Mouse (Mus musculus) liver, postnatal 0 days (tissue): Measurements from ENCODE around the gene Zfp386. TPM values are rescaled to one million over a fixed set of nuclear protein-coding genes. Genes with fewer than 3 reads are reported as not detected.

ENCODE experiments used
- ATAC-seq: fragments of 200-750 bp; cut with Nextera tagmentation; 2 replicates; pipeline ENCODE4 v1.8.0; 2017; ENCODE audit warnings: mild to moderate bottlenecking, moderate library complexity
- DNase-seq: peaks from one replicate; pipeline ENCODE4 v3.0.0-alpha.2; 2016
- H3K27ac ChIP-seq: fragments of 300-500 bp; sonication (generic); 2 replicates; pipeline ENCODE4 v1.5.1; 2014; ENCODE audit warnings: antibody characterized with exemption, moderate library complexity, mild to moderate bottlenecking, low read depth
- H3K27me3 ChIP-seq: fragments of 300-500 bp; sonication (generic); 2 replicates; pipeline ENCODE4 v1.6.1; 2014; ENCODE audit warnings: low read length, control low read depth, mixed read lengths; ENCODE audit not compliant: insufficient read depth
- H3K36me3 ChIP-seq: fragments of 300-500 bp; sonication (generic); replicated peaks from 2 replicates; pipeline ENCODE4 v1.6.1; 2014; ENCODE audit warnings: mild to moderate bottlenecking, control low read depth, low read length, moderate library complexity, mixed read lengths; ENCODE audit not compliant: insufficient read depth
- H3K4me1 ChIP-seq: fragments of 300-500 bp; sonication (generic); 2 replicates; pipeline ENCODE4 v1.6.1; 2014; ENCODE audit warnings: antibody characterized with exemption, mild to moderate bottlenecking, control low read depth; ENCODE audit not compliant: insufficient read depth
- H3K4me2 ChIP-seq: fragments of 300-500 bp; sonication (generic); 2 replicates; pipeline ENCODE4 v1.6.1; 2014; ENCODE audit warnings: low read depth, mild to moderate bottlenecking, low read length, moderate library complexity, mixed read lengths
- H3K4me3 ChIP-seq: fragments of 300-500 bp; sonication (generic); 2 replicates; pipeline ENCODE4 v1.5.1; 2014; ENCODE audit warnings: low read depth, low read length
- H3K9ac ChIP-seq: fragments of 300-500 bp; sonication (generic); replicated peaks from 2 replicates; pipeline ENCODE4 v1.6.1; 2014; ENCODE audit warnings: mild to moderate bottlenecking, moderate library complexity
- H3K9me3 ChIP-seq: fragments of 300-500 bp; sonication (generic); 2 replicates; pipeline ENCODE4 v1.6.1; 2016; ENCODE audit warnings: mild to moderate bottlenecking, control low read depth, low read length, mixed read lengths
- CTCF ChIP-seq: sonication (generic); IDR thresholded peaks from 2 replicates; pipeline ENCODE4 v1.5.1; 2016; ENCODE audit warnings: antibody characterized with exemption, low read depth
- EP300 ChIP-seq: IDR thresholded peaks from 2 replicates; pipeline ENCODE4 v1.6.1; 2016; ENCODE audit warnings: antibody characterized with exemption, low read depth, mild to moderate bottlenecking
- WGBS: fragments of 180-500 bp; shearing (Covaris S2); extraction: QIAGEN DNeasy Blood & Tissue Kit; methylation state at CpG from one replicate; pipeline ENCODE4 v1.1.7; 2014; ENCODE audit not compliant: insufficient replicate concordance; 5-methylcytosine and 5-hydroxymethylcytosine counted together
- polyA plus RNA-seq: library from polyadenylated mRNA; unstranded; fragments of >200 nt; fragmentation: Nextera tagmentation; extraction: Ambion mirVana; gene quantifications from 2 replicates; pipeline ENCODE4 v1.2.1, GENCODE M21; 2015

Gene Zfp386
- polyA plus RNA-seq, 1 experiment from 2014 or later: 8.8 TPM

DNA sequence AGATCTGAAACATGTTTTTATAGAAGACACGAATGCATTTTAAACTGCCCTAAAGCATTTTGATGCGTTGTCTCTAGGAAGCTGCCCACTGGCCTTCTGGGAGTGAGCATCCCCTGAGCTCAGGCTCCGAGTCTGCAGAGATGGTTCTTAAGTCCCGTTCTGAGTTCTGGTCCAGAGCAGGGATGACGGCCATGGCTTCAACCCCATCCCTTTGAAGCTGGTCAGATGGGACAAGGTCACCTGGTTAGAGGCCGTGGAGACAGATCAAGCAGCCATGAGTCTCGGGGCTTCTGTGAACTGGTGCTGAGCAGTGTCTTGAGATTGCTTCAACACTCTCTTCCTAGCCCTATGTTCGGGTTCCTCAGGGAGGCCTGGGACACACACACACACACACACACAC is 49.6 kb downstream of the Zfp386 start:
- WGBS: 79% methylated on average over 8 of the region's 8 CpGs

DNA sequence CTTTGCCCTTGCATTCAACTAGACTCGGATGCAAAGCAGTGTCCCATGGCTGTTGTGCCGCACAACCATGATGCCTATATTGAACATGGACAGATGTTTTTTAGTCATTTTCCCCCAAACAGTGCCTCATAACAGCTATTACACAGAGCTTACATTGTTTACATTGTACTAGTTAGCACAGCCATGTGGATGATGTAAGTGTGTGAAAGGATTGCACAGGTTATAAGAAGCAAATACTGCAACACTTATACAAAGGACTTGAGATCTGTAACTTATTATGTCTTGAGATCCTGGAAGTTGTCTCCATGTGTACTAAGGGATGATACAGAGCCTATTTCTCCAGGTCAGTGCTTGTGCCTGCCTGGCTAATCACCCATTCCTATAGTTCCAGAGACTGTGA is 54.4 kb downstream of the Zfp386 start:
- Histone ChIP-seq H3K27ac (no peak overlapping the region), H3K36me3 (no peaks in the 10 kb centered on the region), H3K9me3 (no peaks in the 10 kb centered on the region), H3K4me3 (no peak overlapping the region), H3K9ac (no peak overlapping the region), H3K4me2 (no peak overlapping the region), H3K4me1 (no peaks in the 10 kb centered on the region), H3K27me3 (no peaks in the 10 kb centered on the region)
- 73% methylated on average over 2 of the region's 2 CpGs for WGBS
- DNase-seq: no peak
- no peak for ATAC-seq
- TF ChIP-seq CTCF: no peak
- TF ChIP-seq EP300: no peak

More for the DNA sequence above, 49.6 kb downstream of the Zfp386 start:
- H3K9me3 ChIP-seq: no peaks in the 10 kb centered on the region
- DNase-seq (no peak), ATAC-seq (no peak)
- no peak for TF ChIP-seq EP300
- no peak for TF ChIP-seq CTCF
- H3K27me3 ChIP-seq: no peaks in the 10 kb centered on the region
- H3K4me3 ChIP-seq: no peak overlapping the region
- H3K27ac ChIP-seq: no peak overlapping the region
- H3K36me3 ChIP-seq: no peaks in the 10 kb centered on the region
- no peaks in the 10 kb centered on the region for H3K4me1 ChIP-seq
- H3K9ac ChIP-seq: no peak overlapping the region
- H3K4me2 ChIP-seq: no peak overlapping the region

DNA sequence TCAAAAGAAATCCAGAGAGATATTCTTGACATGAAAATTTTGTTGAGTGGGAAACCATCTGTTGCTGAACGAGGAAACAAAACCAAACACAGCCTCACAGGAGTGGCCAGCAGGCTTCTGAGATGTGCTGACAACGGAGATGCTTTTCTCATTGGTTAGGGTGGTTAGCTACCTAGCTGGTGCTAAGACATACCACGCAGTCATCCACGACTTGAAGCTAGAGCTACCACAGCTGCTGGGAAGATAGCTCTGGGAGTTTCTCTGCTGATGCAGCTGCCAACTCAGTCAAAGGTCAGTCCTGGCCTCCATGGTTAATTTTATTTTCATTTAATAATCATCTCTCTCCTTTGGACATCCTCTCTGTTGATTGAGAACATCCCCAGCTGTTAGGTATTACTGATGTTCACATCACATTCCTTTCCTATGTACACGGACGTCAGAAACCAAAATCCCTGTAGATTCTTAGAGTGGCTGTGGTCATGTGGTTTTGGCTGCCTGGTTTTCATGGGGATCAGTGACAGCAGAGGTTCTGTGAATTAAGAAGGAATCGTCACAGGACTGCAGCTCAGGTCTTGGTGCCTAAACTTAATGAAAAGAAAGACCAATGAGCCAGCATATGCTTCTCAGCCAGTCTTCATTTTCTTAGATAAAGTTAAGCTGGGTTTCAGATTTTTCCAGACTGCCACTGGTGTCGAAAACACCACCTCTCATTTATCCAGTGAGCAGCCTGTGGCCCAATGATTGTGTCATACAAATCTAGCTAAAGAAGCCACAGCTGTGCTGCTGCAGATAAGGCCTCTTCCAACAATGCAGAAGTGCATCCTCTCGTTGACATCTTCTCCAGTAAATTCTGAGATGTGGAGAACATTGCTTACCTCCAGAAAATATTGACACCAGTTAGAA is 62.2 kb downstream of the Zfp386 start:
- TF ChIP-seq CTCF (no peak), EP300 (no peak)
- ATAC-seq: no peak
- Histone ChIP-seq H3K36me3 (no peaks in the 10 kb centered on the region), H3K9me3 (no peaks in the 10 kb centered on the region), H3K27ac (no peak overlapping the region), H3K27me3 (no peaks in the 10 kb centered on the region), H3K4me1 (no peaks in the 10 kb centered on the region), H3K4me3 (no peak overlapping the region), H3K4me2 (no peak overlapping the region), H3K9ac (no peak overlapping the region)
- WGBS: 55% methylated on average over 9 of the region's 9 CpGs
- no peak for DNase-seq

DNA sequence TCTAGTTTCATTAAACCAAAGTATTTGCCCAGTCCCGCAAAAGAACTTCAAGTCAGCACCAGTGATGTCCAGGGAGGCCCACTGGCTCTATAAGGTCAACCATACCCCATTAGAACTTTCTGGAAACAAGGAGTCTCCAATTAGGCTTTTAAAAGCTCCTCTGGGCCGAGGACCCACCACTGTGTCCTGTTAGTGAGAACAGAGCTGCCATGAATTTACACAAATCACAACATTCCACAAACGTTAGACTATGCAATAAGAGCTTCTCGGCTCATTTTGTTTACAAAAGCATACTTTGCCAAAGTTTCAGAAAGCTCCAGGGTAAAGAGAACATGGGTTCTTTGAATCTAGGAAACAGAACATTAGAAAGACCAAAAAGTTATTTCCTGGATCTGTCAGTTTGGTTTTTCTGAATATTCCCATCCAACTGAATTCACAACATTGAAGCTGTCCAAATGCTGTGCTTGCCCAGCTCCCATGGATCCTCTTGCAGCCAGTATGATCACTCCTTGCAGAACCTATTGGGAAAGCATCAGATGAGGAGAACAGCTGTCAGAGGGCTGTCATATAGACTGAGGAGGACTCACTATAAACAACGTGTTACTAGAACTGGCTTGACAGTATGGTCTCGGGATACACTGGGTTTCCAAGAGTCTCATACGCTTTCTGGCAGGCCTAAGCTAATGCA is 63.6 kb downstream of the Zfp386 start:
- Histone ChIP-seq H3K4me2 (no peak overlapping the region), H3K36me3 (no peaks in the 10 kb centered on the region), H3K9ac (no peak overlapping the region), H3K9me3 (no peaks in the 10 kb centered on the region), H3K4me3 (no peak overlapping the region), H3K27ac (no peak overlapping the region), H3K4me1 (no peaks in the 10 kb centered on the region), H3K27me3 (no peaks in the 10 kb centered on the region)
- TF ChIP-seq CTCF (no peak), EP300 (no peak)
- WGBS: 69% methylated on average over 7 of the region's 7 CpGs
- DNase-seq (no peak), ATAC-seq (no peak)

Other genes starting within 250 kb of the Zfp386 start
- 0.08 and 0.26 TPM in 2 replicates for gene Vipr2, start 30.0 kb downstream of the Zfp386 start, polyA plus RNA-seq
- gene Wdr60, start 215.3 kb downstream of the Zfp386 start, polyA plus RNA-seq: 3.2 and 4.2 TPM in 2 replicates
- not detected in 2 replicates for gene Gm11027, start 227.7 kb downstream of the Zfp386 start, polyA plus RNA-seq
- gene Esyt2, start 233.5 kb downstream of the Zfp386 start, polyA plus RNA-seq: 4.8 and 5.7 TPM in 2 replicates